Mouse (Mus musculus): ENCODE measurements around the gene Olfr802. TPM values are rescaled to one million over a fixed set of nuclear protein-coding genes. Genes with fewer than 3 reads are reported as not detected.

The Olfr802 gene
- not detected for total RNA-seq (2021)

- DNase-seq (ENCODE audit: extremely low spot score in 1 of 2, low spot score in 1 of 2) = no peak
Observed at GRCm38 (mm10) chr10:129688069-129688468, at the start of gene Olfr802. TSS of gene Olfr802 (minus strand) at chr10:129688169.

- DNase-seq (ENCODE audit: extremely low spot score in 1 of 2, low spot score in 1 of 2) = no peak
Observed at GRCm38 (mm10) chr10:129729275-129729674, 41.3 kb upstream of the Olfr802 start, which contains the start of gene Olfr805. TSS of gene Olfr805 (minus strand) at chr10:129729375.

DNA sequence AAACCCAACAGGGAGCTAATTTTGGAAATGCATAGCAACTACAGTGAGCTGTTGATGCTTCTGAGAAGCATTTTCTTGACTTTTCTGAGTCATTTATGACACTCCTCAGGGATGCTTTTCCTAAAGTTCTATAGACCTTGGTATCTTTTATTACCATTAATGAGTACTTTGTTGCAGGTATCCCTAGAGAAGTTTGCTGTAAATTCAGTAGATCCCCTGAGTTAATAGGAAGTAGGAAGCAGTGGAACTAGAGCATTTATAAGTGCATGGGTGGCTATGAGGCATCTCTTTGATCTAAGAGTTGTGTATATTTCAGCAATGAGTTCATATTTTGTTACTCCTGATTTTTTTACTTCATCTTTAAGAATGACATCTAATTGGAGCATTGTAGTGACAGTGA lies 14.9 kb upstream of the Olfr802 start, which contains the start of gene Olfr804:
TSS of gene Olfr804 (plus strand) at position 301 of the 400 bp plus-strand sequence.
- no peak for DNase-seq (ENCODE audit: extremely low spot score in 1 of 2, low spot score in 1 of 2)

- DNase-seq (ENCODE audit: extremely low spot score in 1 of 2, low spot score in 1 of 2) = no peak
Observed at GRCm38 (mm10) chr10:129694186-129694585, 6.2 kb upstream of the Olfr802 start, which contains the start of gene Olfr803. TSS of gene Olfr803 (minus strand) at chr10:129694286.

DNA sequence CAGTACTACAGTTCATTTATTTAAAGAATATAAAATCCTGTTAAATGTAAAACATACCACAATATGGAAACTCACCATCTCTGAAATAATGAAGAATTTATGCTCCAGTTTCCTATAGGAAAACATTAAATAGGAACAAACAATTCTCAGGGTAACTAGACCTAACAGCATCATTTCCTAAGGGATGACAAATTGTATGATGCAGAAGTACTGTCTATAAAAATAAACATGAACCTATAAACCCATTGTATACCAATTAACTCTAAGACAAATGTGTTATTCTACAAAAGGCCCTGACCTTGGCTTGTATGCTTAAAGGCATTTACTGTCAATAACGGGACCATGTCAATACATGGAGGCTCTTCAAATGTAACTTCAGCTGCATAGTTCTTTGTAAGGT lies 14.2 kb downstream of the Olfr802 start, which contains the start of gene Olfr801:
TSS of gene Olfr801 (minus strand) at position 101 of the 400 bp plus-strand sequence.
- no peak for DNase-seq (ENCODE audit: extremely low spot score in 1 of 2, low spot score in 1 of 2)

DNA sequence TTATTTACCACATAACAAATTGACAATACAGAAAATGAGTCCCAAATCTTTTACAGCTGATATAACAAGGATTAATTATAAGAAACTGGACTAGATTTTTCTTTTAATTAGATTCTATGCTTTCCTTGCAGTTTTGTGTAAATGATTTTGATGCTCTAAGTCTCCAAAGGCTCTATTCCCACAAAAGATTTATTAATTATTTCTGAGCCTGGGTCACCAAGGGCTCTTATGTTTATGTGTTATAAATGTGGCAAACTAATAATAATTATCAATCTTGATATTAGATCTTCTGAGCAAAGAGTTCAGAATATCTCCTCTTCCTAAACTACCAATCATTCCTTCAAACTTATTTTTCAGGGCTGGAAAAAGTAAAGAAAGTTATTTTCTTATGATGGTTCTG lies 30.6 kb downstream of the Olfr802 start, which contains the start of gene Olfr800:
TSS of gene Olfr800 (plus strand) at position 301 of the 400 bp plus-strand sequence.
- DNase-seq (ENCODE audit: extremely low spot score in 1 of 2, low spot score in 1 of 2) = no peak

- no peak for DNase-seq (ENCODE audit: extremely low spot score in 1 of 2, low spot score in 1 of 2)
Observed at GRCm38 (mm10) chr10:129651763-129652162, 36.2 kb downstream of the Olfr802 start.

DNA sequence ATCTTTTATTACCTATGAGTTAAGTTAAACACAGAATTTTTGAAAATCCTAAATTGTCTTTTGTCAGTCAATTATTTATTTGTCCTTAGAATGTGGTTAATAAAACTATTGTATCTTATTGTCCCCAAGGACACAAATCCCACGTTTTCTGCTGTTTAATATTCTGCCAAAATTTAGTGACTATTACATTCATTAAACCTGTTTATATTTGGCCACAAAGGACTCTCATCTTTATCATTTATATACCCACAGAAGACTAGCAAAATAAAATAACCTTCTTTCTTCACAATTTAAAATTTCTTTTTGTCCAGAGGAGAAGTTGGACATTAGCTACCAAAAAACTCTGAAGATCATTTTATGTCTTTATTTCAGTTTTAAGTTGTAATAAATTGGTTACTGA lies 50.8 kb downstream of the Olfr802 start, which contains the start of gene Olfr799:
TSS of gene Olfr799 (plus strand) at position 301 of the 400 bp plus-strand sequence.
- no peak for DNase-seq (ENCODE audit: extremely low spot score in 1 of 2, low spot score in 1 of 2)

DNA sequence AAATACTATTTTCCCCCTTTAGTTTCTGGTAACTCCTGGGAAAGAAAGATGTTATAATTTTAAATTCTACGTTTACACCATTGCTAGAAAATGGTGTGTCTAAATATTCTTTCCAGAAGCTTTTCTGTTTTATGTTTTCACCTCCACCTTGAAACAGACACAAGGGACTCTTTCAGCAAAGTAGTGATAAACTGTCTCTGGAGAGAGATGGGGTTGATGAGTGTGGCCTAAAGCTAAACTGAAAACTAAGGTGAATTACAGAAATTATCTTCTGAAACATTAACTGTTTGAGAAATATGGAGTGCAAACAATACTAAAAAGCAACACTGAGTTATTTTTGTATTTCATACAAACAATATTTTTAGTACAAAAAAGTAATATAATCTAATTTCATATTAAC lies 60.1 kb downstream of the Olfr802 start, which contains the start of gene Olfr798:
TSS of gene Olfr798 (minus strand) at position 101 of the 400 bp plus-strand sequence.
- no peak for DNase-seq (ENCODE audit: extremely low spot score in 1 of 2, low spot score in 1 of 2)

Small RNA genes within 50 kb of the gene (microRNA-seq; reads per million reads assigned to microRNA genes)
- gene Gm24485 = 0 reads per million in 2 experiments

Other genes with a start within 250 kb of the Olfr802 start
- gene Olfr787, start 226.3 kb downstream of the Olfr802 start, total RNA-seq (2021) = not detected
- not detected for gene Olfr788, start 217.2 kb downstream of the Olfr802 start, total RNA-seq (2021)
- not detected for gene Olfr789, start 203.4 kb downstream of the Olfr802 start, total RNA-seq (2021)
- gene Olfr790, start 189.7 kb downstream of the Olfr802 start, total RNA-seq (2021) = not detected
- not detected for gene Olfr791, start 166.4 kb downstream of the Olfr802 start, total RNA-seq (2021)
- gene Olfr792, start 149.0 kb downstream of the Olfr802 start, total RNA-seq (2021) = not detected
- not detected for gene Olfr794, start 120.5 kb downstream of the Olfr802 start, total RNA-seq (2021)
- gene Olfr796, start 75.6 kb downstream of the Olfr802 start, total RNA-seq (2021) = not detected
- not detected for gene Olfr798, start 60.2 kb downstream of the Olfr802 start, total RNA-seq (2021)
- not detected for gene Olfr799, start 50.7 kb downstream of the Olfr802 start, total RNA-seq (2021)
- not detected for gene Olfr800, start 30.5 kb downstream of the Olfr802 start, total RNA-seq (2021)
- not detected for gene Olfr801, start 14.3 kb downstream of the Olfr802 start, total RNA-seq (2021)
- not detected for gene Olfr803, start 6.1 kb upstream of the Olfr802 start, total RNA-seq (2021)
- not detected for gene Olfr804, start 15.0 kb upstream of the Olfr802 start, total RNA-seq (2021)
- gene Olfr805, start 41.2 kb upstream of the Olfr802 start, total RNA-seq (2021) = not detected
- not detected for gene Olfr806, start 53.8 kb upstream of the Olfr802 start, total RNA-seq (2021)
- gene Olfr807, start 69.6 kb upstream of the Olfr802 start, total RNA-seq (2021) = not detected
- not detected for gene Olfr808, start 77.3 kb upstream of the Olfr802 start, total RNA-seq (2021)
- not detected for gene Olfr809, start 86.5 kb upstream of the Olfr802 start, total RNA-seq (2021)
- not detected for gene Olfr810, start 106.7 kb upstream of the Olfr802 start, total RNA-seq (2021)
- gene Olfr811, start 116.2 kb upstream of the Olfr802 start, total RNA-seq (2021) = not detected
- gene Olfr812, start 157.9 kb upstream of the Olfr802 start, total RNA-seq (2021) = not detected
- gene Olfr813, start 167.2 kb upstream of the Olfr802 start, total RNA-seq (2021) = not detected
- gene Olfr814, start 191.7 kb upstream of the Olfr802 start, total RNA-seq (2021) = not detected
- gene Olfr815, start 217.7 kb upstream of the Olfr802 start, total RNA-seq (2021) = not detected
- not detected for gene Olfr816, start 227.4 kb upstream of the Olfr802 start, total RNA-seq (2021)

Data from layer of hippocampus, postnatal 25 days (tissue).